Mouse (Mus musculus): ENCODE measurements at regions not wholly inside any gene's neighbourhood (a gene's known extent, or its start where the extent isn't known, plus 50 kb on each side); places are given as distances from the start of the nearest gene placed in this dataset.

- H3K9ac ChIP-seq (replicated peaks), result no peak overlapping the region
- no peak overlapping the region for H3K4me2 ChIP-seq
- no peaks in the 10 kb centered on the region for H3K9me3 ChIP-seq (replicated peaks)
- H3K4me1 ChIP-seq, result no peaks in the 10 kb centered on the region
- H3K36me3 ChIP-seq, result no peaks in the 10 kb centered on the region
- H3K4me3 ChIP-seq (replicated peaks), result no peak overlapping the region
- ATAC-seq (ENCODE audit: low FRiP score), result no peak
- no peak overlapping the region for H3K27ac ChIP-seq (replicated peaks)
- no peaks in the 10 kb centered on the region for H3K27me3 ChIP-seq (replicated peaks)
Observed at GRCm38 (mm10) chr12:25559601-25560000, 462.7 kb upstream of the Id2 start.

- Histone ChIP-seq H3K4me1 (no peaks in the 10 kb centered on the region), H3K4me2 (no peak overlapping the region), H3K27ac (replicated peaks) (no peak overlapping the region), H3K9ac (replicated peaks) (no peak overlapping the region), H3K27me3 (replicated peaks) (no peaks in the 10 kb centered on the region), H3K9me3 (replicated peaks) (no peaks in the 10 kb centered on the region), H3K4me3 (replicated peaks) (no peak overlapping the region), H3K36me3 (no peaks in the 10 kb centered on the region)
- WGBS, result 63% methylated on average over 1 of the region's 1 CpGs
- ATAC-seq (ENCODE audit: low FRiP score), result no peak
Observed at GRCm38 (mm10) chr12:25553656-25554055, 456.7 kb upstream of the Id2 start.

- Histone ChIP-seq H3K36me3 (no peaks in the 10 kb centered on the region), H3K27me3 (replicated peaks) (no peaks in the 10 kb centered on the region), H3K9ac (replicated peaks) (no peak overlapping the region), H3K4me1 (no peaks in the 10 kb centered on the region), H3K4me2 (no peak overlapping the region), H3K9me3 (replicated peaks) (no peaks in the 10 kb centered on the region), H3K4me3 (replicated peaks) (no peak overlapping the region), H3K27ac (replicated peaks) (no peak overlapping the region)
- 91% methylated on average over 3 of the region's 3 CpGs for WGBS
- ATAC-seq (ENCODE audit: low FRiP score), result no peak
Observed at GRCm38 (mm10) chr12:25549735-25550134, 452.8 kb upstream of the Id2 start.

- H3K27me3 ChIP-seq (replicated peaks), result no peaks in the 10 kb centered on the region
- ATAC-seq (ENCODE audit: low FRiP score), result no peak
- H3K4me1 ChIP-seq, result no peaks in the 10 kb centered on the region
- H3K27ac ChIP-seq (replicated peaks), result no peak overlapping the region
- no peak overlapping the region for H3K9ac ChIP-seq (replicated peaks)
- no peak overlapping the region for H3K4me2 ChIP-seq
- H3K4me3 ChIP-seq (replicated peaks), result no peak overlapping the region
- no peaks in the 10 kb centered on the region for H3K36me3 ChIP-seq
- H3K9me3 ChIP-seq (replicated peaks), result no peaks in the 10 kb centered on the region
- WGBS, result 28% methylated on average over 6 of the region's 6 CpGs
Observed at GRCm38 (mm10) chr12:25544253-25544652, 447.3 kb upstream of the Id2 start.

GRCm38 (mm10) chr12:25534620-25534950 lies 437.6 kb upstream of the Id2 start:
- no peaks in the 10 kb centered on the region for H3K36me3 ChIP-seq
- H3K4me3 ChIP-seq (replicated peaks), result no peak overlapping the region
- 64% methylated on average over 5 of the region's 5 CpGs for WGBS
- no peaks in the 10 kb centered on the region for H3K4me1 ChIP-seq
- H3K9me3 ChIP-seq (replicated peaks), result no peaks in the 10 kb centered on the region
- no peak overlapping the region for H3K27ac ChIP-seq (replicated peaks)
- no peak for ATAC-seq (ENCODE audit: low FRiP score)
- H3K4me2 ChIP-seq, result no peak overlapping the region
- H3K9ac ChIP-seq (replicated peaks), result no peak overlapping the region
- no peaks in the 10 kb centered on the region for H3K27me3 ChIP-seq (replicated peaks)

GRCm38 (mm10) chr12:25533709-25534619 lies 437.0 kb upstream of the Id2 start:
- H3K36me3 ChIP-seq, result no peaks in the 10 kb centered on the region
- H3K9ac ChIP-seq (replicated peaks), result no peak overlapping the region
- H3K27me3 ChIP-seq (replicated peaks), result no peaks in the 10 kb centered on the region
- no peak overlapping the region for H3K4me2 ChIP-seq
- no peaks in the 10 kb centered on the region for H3K9me3 ChIP-seq (replicated peaks)
- H3K4me1 ChIP-seq, result no peaks in the 10 kb centered on the region
- H3K27ac ChIP-seq (replicated peaks), result no peak overlapping the region
- ATAC-seq (ENCODE audit: low FRiP score), result no peak
- 85% methylated on average over 10 of the region's 10 CpGs for WGBS
- no peak overlapping the region for H3K4me3 ChIP-seq (replicated peaks)

- H3K36me3 ChIP-seq, result no peaks in the 10 kb centered on the region
- ATAC-seq (ENCODE audit: low FRiP score), result no peak
- H3K9ac ChIP-seq (replicated peaks), result no peak overlapping the region
- no peak overlapping the region for H3K27ac ChIP-seq (replicated peaks)
- H3K4me3 ChIP-seq (replicated peaks), result no peak overlapping the region
- no peaks in the 10 kb centered on the region for H3K9me3 ChIP-seq (replicated peaks)
- H3K4me2 ChIP-seq, result no peak overlapping the region
- WGBS, result 81% methylated on average over 3 of the region's 3 CpGs
- H3K4me1 ChIP-seq, result no peaks in the 10 kb centered on the region
- no peaks in the 10 kb centered on the region for H3K27me3 ChIP-seq (replicated peaks)
Observed at GRCm38 (mm10) chr12:25530483-25530882, 433.5 kb upstream of the Id2 start.

GRCm38 (mm10) chr12:25529537-25529936 lies 432.6 kb upstream of the Id2 start:
- no peak overlapping the region for H3K4me2 ChIP-seq
- no peak overlapping the region for H3K27ac ChIP-seq (replicated peaks)
- H3K27me3 ChIP-seq (replicated peaks), result no peaks in the 10 kb centered on the region
- H3K9ac ChIP-seq (replicated peaks), result no peak overlapping the region
- no peaks in the 10 kb centered on the region for H3K4me1 ChIP-seq
- no peaks in the 10 kb centered on the region for H3K9me3 ChIP-seq (replicated peaks)
- 91% methylated on average over 3 of the region's 3 CpGs for WGBS
- no peaks in the 10 kb centered on the region for H3K36me3 ChIP-seq
- ATAC-seq (ENCODE audit: low FRiP score), result no peak
- no peak overlapping the region for H3K4me3 ChIP-seq (replicated peaks)

GRCm38 (mm10) chr12:25526639-25527038 lies 429.7 kb upstream of the Id2 start:
- Histone ChIP-seq H3K4me2 (no peak overlapping the region), H3K4me3 (replicated peaks) (no peak overlapping the region), H3K36me3 (no peaks in the 10 kb centered on the region), H3K4me1 (no peaks in the 10 kb centered on the region), H3K27me3 (replicated peaks) (no peaks in the 10 kb centered on the region), H3K9ac (replicated peaks) (no peak overlapping the region), H3K27ac (replicated peaks) (no peak overlapping the region), H3K9me3 (replicated peaks) (no peaks in the 10 kb centered on the region)
- 82% methylated on average over 11 of the region's 11 CpGs for WGBS
- no peak for ATAC-seq (ENCODE audit: low FRiP score)

- Histone ChIP-seq H3K27me3 (replicated peaks) (no peaks in the 10 kb centered on the region), H3K36me3 (no peaks in the 10 kb centered on the region), H3K4me1 (no peaks in the 10 kb centered on the region), H3K27ac (replicated peaks) (no peak overlapping the region), H3K9ac (replicated peaks) (no peak overlapping the region), H3K9me3 (replicated peaks) (no peaks in the 10 kb centered on the region), H3K4me3 (replicated peaks) (no peak overlapping the region), H3K4me2 (no peak overlapping the region)
- no peak for ATAC-seq (ENCODE audit: low FRiP score)
- 86% methylated on average over 2 of the region's 2 CpGs for WGBS
Observed at GRCm38 (mm10) chr12:25516738-25517137, 419.8 kb upstream of the Id2 start.

GRCm38 (mm10) chr12:25513679-25514078 lies 416.7 kb upstream of the Id2 start:
- no peak for ATAC-seq (ENCODE audit: low FRiP score)
- H3K9ac ChIP-seq (replicated peaks), result no peak overlapping the region
- H3K27ac ChIP-seq (replicated peaks), result no peak overlapping the region

GRCm38 (mm10) chr12:25509666-25510065 lies 412.7 kb upstream of the Id2 start:
- Histone ChIP-seq H3K9ac (replicated peaks) (no peak overlapping the region), H3K36me3 (no peaks in the 10 kb centered on the region), H3K4me3 (replicated peaks) (no peak overlapping the region), H3K27ac (replicated peaks) (no peak overlapping the region), H3K27me3 (replicated peaks) (no peaks in the 10 kb centered on the region), H3K9me3 (replicated peaks) (peaks cover 7% of the 10 kb centered on the region; the same call in 1 of the 2 replicates), H3K4me2 (no peak overlapping the region), H3K4me1 (no peaks in the 10 kb centered on the region)
- ATAC-seq (ENCODE audit: low FRiP score), result no peak
- 91% methylated on average over 4 of the region's 4 CpGs for WGBS

More at GRCm38 (mm10) chr12:25513679-25514078, 416.7 kb upstream of the Id2 start:
- no peaks in the 10 kb centered on the region for H3K36me3 ChIP-seq
- no peak overlapping the region for H3K4me3 ChIP-seq (replicated peaks)
- H3K27me3 ChIP-seq (replicated peaks), result no peaks in the 10 kb centered on the region
- H3K4me2 ChIP-seq, result no peak overlapping the region
- H3K9me3 ChIP-seq (replicated peaks), result no peaks in the 10 kb centered on the region
- no peaks in the 10 kb centered on the region for H3K4me1 ChIP-seq
